Mouse (Mus musculus) forebrain, embryonic 13.5 days (tissue): ENCODE measurements around the gene Aoc2. TPM values are rescaled to one million over a fixed set of nuclear protein-coding genes. Genes with fewer than 3 reads are reported as not detected.

Experiments used
- ATAC-seq: fragments of 200-750 bp; cut with Nextera tagmentation; 2 replicates; pipeline ENCODE4 v1.8.0; 2017
- H3K27ac ChIP-seq: fragments of 300-500 bp; sonication (generic); 2 replicates; pipeline ENCODE4 v1.5.1; 2015; ENCODE audit warnings: inconsistent platforms, mild to moderate bottlenecking, moderate library complexity
- H3K27me3 ChIP-seq: fragments of 300-500 bp; sonication (generic); 2 replicates; pipeline ENCODE4 v1.6.1; 2015; ENCODE audit warnings: mild to moderate bottlenecking, inconsistent platforms
- H3K36me3 ChIP-seq: fragments of 300-500 bp; sonication (generic); 2 replicates; pipeline ENCODE4 v1.6.1; 2015; ENCODE audit warnings: mild to moderate bottlenecking, inconsistent platforms; ENCODE audit not compliant: poor library complexity, severe bottlenecking
- H3K4me1 ChIP-seq: fragments of 300-500 bp; sonication (generic); 2 replicates; pipeline ENCODE4 v1.6.1; 2015; ENCODE audit warnings: inconsistent platforms
- H3K4me2 ChIP-seq: fragments of 300-500 bp; sonication (generic); 2 replicates; pipeline ENCODE4 v1.6.1; 2015; ENCODE audit warnings: inconsistent platforms, mild to moderate bottlenecking, moderate library complexity
- H3K4me3 ChIP-seq: fragments of 300-500 bp; sonication (generic); 2 replicates; pipeline ENCODE4 v1.5.1; 2015; ENCODE audit warnings: mild to moderate bottlenecking, inconsistent platforms
- H3K9ac ChIP-seq: fragments of 300-500 bp; sonication (generic); 2 replicates; pipeline ENCODE4 v1.6.1; 2015; ENCODE audit warnings: mild to moderate bottlenecking, inconsistent platforms
- H3K9me3 ChIP-seq: fragments of 300-500 bp; sonication (generic); replicated peaks from 2 replicates; pipeline ENCODE4 v1.6.1; 2016; ENCODE audit warnings: inconsistent platforms
- WGBS: fragments of 180-500 bp; shearing (Covaris S2); methylation state at CpG from one replicate; pipeline ENCODE4 v1.1.7; 2015; 5-methylcytosine and 5-hydroxymethylcytosine counted together
- polyA plus RNA-seq: library from polyadenylated mRNA; unstranded; fragments of >200 nt; fragmentation: Nextera tagmentation; extraction: Ambion mirVana; gene quantifications from 2 replicates; pipeline ENCODE4 v1.2.1, GENCODE M21; 2015

The Aoc2 gene
- polyA plus RNA-seq, 1 experiment from 2014 or later, result 1.7 TPM

DNA sequence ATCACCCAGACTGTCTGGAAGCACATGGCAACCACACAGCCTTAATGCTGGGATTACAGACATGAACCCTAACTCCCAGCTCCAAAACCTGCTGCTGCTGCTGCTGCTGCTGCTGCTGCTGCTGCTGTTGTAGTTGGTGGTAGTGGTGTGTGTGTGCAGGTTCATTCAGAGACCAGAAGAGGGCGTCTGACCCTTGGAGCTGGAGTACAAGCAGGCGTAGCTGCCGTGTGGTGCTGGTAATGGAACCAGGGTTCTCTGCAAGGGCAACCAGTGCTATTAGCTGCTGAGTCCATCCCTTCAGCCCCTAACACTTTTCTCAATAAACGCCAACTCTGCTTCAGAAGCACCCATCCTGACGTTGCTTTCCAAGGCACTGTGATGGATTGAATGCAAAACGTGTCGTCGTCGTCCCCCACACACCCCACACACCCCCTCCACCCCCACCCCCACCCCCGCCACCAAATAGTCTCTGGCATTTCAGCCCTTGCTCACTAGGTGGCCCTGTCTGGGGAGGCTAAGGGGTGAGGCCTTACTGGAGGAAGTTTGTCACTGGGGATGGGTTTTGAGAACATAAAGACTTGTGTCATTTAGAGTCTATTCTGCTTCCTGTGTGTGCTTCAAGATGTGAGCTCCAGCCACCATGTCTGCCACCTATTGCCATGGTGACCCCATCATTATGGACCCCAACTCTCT, 22.4 kb downstream of the Aoc2 start:
- H3K4me3 ChIP-seq, result no peak overlapping the region
- 74% methylated on average over 10 of the region's 10 CpGs for WGBS
- no peaks in the 10 kb centered on the region for H3K27me3 ChIP-seq
- no peak overlapping the region for H3K4me2 ChIP-seq
- H3K36me3 ChIP-seq, result no peaks in the 10 kb centered on the region
- no peak overlapping the region for H3K27ac ChIP-seq
- H3K4me1 ChIP-seq, result no peaks in the 10 kb centered on the region
- H3K9ac ChIP-seq, result no peak overlapping the region
- no peaks in the 10 kb centered on the region for H3K9me3 ChIP-seq
- ATAC-seq, result no peak

DNA sequence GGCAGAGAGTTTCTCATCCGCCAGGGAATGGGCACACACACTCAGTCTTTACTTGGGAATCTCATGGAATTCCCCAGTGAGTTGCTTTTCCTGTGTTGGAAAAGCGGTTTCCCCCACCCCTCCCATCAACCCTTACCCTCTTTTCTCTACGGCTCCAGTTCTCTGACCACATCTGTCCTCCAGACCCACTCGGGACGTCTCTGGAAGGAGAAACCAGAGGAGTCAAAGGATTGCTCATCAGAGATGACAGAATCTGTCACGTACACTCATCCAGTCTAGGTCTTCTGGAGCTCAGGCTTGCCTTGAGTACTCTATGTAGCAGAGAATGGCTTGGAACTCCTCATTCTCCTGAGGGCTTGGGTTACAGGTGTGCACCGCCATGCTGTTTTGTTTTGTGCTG, 23.9 kb downstream of the Aoc2 start:
- Histone ChIP-seq H3K27me3 (no peaks in the 10 kb centered on the region), H3K36me3 (no peaks in the 10 kb centered on the region), H3K4me2 (no peak overlapping the region), H3K4me3 (no peak overlapping the region), H3K9me3 (no peaks in the 10 kb centered on the region), H3K4me1 (no peaks in the 10 kb centered on the region), H3K27ac (no peak overlapping the region), H3K9ac (no peak overlapping the region)
- ATAC-seq, result no peak
- 78% methylated on average over 7 of the region's 7 CpGs for WGBS

DNA sequence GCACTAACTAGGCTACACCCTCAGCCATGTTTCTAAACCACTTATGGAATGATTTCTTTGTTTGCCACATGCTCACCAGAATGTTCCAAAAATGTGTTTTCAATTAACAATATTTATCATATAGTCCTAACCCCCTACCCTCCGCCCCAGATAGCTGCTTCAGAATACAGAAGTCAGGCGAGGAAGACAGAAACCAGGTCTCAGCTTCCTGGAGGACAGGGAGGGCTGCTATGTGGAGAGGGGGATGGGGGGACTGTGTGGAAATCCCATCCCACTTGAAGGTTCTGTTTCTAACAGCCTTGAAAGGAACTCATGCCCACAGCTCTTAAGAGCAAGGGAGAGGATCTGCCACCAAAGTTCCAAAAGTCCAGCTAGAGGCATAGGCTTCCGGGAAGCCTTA, 24.4 kb downstream of the Aoc2 start:
- Histone ChIP-seq H3K9ac (no peak overlapping the region), H3K36me3 (no peaks in the 10 kb centered on the region), H3K4me2 (no peak overlapping the region), H3K9me3 (no peaks in the 10 kb centered on the region), H3K4me3 (no peak overlapping the region), H3K27ac (no peak overlapping the region), H3K4me1 (no peaks in the 10 kb centered on the region), H3K27me3 (no peaks in the 10 kb centered on the region)
- WGBS, result 82% methylated on average over 3 of the region's 3 CpGs
- ATAC-seq, result no peak

DNA sequence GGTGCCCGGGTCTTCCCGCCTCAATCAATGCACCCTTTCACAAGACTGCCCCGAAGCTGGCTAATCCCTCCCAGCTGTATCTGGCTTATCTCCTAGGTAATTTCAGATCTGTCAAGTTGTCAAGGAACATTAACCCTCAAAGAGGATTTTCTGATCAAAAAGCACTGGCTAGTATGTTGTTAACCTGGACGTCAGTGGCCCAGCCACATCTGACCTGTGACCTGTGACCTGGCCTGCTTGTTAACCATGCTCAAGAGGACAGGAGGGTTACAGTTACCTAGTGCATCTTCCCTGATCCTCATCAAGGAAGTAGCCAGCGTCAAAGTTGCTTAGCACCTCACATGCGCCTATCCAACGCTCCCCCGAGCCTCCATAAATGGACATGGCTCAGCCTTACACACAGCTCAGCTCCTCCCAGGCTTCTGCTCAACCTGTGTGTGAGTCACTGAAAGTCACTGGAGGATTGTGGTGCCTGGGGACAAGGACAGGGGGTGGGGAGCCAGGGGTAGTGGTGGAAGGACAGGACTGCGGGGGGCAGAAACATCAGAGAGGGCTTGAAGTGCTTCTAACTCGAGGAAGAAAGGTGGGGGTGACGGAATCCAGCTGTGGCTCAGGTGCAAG, 26.3 kb downstream of the Aoc2 start:
- H3K9ac ChIP-seq, result no peak overlapping the region
- no peaks in the 10 kb centered on the region for H3K27me3 ChIP-seq
- H3K4me2 ChIP-seq, result no peak overlapping the region
- H3K36me3 ChIP-seq, result no peaks in the 10 kb centered on the region
- H3K4me1 ChIP-seq, result no peaks in the 10 kb centered on the region
- no peak overlapping the region for H3K27ac ChIP-seq
- ATAC-seq, result no peak
- H3K9me3 ChIP-seq, result no peaks in the 10 kb centered on the region
- WGBS, result 67% methylated on average over 11 of the region's 11 CpGs
- H3K4me3 ChIP-seq, result no peak overlapping the region

DNA sequence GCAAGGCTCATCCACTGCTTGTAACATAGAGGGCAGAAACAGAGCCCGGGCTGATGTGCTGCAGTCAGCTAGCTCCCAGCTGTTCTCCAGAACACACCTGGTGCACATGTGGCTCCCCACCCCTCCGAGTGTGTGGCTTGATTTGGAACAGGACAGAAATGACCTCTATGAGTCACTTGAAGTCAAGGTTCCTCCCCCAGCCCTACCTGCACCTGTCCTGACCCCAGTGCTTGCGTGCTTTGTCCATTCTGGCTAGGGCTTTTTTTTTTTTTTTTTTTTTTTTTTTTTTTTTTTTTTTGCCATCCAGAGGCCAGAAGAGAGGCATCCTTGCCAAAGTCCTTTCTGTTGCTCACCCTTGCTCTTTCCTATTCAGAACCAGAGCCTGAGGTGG, 26.9 kb downstream of the Aoc2 start:
- Histone ChIP-seq H3K9me3 (no peaks in the 10 kb centered on the region), H3K27me3 (no peaks in the 10 kb centered on the region), H3K9ac (no peak overlapping the region), H3K4me3 (no peak overlapping the region), H3K4me2 (no peak overlapping the region), H3K27ac (no peak overlapping the region), H3K36me3 (no peaks in the 10 kb centered on the region), H3K4me1 (no peaks in the 10 kb centered on the region)
- 75% methylated on average over 3 of the region's 3 CpGs for WGBS
- ATAC-seq, result no peak

DNA sequence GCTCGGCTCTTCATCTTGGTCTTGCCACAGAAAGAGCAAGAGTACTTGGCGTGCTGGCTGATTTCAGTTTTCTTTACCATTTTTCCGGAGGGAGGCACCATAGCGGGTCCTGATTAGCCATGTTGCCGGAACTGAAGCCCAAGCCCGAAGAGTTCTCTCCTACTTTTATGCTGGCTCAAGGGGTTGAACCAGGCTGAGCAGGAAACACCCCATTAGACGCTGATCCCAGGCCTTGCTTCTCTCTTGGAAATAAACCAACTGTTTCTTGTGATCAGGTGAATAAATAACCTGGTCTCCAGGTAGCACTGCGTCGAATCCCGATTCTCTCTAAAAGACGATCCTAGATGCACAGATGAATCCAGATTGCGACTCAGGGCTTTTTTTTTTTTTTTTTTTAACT, 28.6 kb downstream of the Aoc2 start:
- ATAC-seq, result no peak
- WGBS, result 92% methylated on average over 12 of the region's 12 CpGs
- no peak overlapping the region for H3K9ac ChIP-seq
- no peaks in the 10 kb centered on the region for H3K9me3 ChIP-seq
- H3K4me2 ChIP-seq, result no peak overlapping the region
- H3K36me3 ChIP-seq, result no peaks in the 10 kb centered on the region
- H3K27me3 ChIP-seq, result no peaks in the 10 kb centered on the region
- no peak overlapping the region for H3K4me3 ChIP-seq
- H3K4me1 ChIP-seq, result no peaks in the 10 kb centered on the region
- no peak overlapping the region for H3K27ac ChIP-seq

DNA sequence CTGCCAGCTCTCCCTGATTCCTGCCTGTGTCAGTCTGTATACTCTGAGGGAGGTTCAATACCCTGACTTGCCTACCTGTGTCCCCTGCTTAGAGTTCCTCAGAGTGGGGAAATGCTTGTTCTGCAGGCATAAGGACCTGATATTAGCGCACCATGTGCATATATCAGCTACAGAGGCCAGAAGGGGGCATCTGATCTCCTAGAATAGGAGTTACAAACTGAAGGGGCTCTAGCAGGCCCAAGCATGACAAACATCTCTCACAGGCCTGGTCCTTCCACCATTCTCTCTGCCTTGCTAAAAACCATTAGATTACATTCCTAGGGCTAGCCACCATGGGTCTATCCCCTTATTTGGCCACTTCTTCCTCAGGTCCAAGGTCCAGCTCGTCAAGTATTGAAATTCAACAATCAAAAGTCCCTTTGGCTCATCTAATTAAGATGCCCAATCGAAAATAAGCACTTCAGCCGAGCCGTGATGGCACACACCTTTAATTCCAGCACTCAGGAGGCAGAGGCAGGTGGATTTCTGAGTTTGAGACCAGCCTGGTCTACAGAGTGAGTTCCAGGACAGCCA, 29.7 kb downstream of the Aoc2 start:
- Histone ChIP-seq H3K27ac (no peak overlapping the region), H3K4me1 (no peaks in the 10 kb centered on the region), H3K4me2 (no peak overlapping the region), H3K27me3 (no peaks in the 10 kb centered on the region), H3K4me3 (no peak overlapping the region), H3K9ac (no peak overlapping the region), H3K36me3 (no peaks in the 10 kb centered on the region), H3K9me3 (no peaks in the 10 kb centered on the region)
- no peak for ATAC-seq
- 76% methylated on average over 5 of the region's 5 CpGs for WGBS

DNA sequence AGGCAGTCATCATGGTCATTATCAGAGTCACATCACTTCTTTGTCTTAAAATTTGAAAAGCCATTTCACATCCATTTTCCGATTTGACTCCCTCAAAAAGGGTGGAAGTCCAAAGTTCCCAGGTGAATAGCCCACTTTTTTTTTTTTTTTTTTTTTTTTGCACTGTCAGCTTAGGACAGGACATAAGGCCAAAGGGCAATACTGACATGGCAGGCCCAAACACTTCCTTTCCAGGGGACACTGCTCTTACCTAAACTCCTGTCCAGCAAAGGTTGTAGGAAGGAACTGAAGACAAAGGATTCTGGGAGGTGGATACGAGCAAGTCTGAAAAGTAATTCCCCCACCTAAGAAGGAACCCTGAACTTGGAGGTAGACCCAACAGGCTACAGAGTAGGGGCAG, 31.1 kb downstream of the Aoc2 start:
- Histone ChIP-seq H3K9ac (no peak overlapping the region), H3K4me2 (no peak overlapping the region), H3K27ac (no peak overlapping the region), H3K36me3 (no peaks in the 10 kb centered on the region), H3K4me3 (no peak overlapping the region), H3K4me1 (no peaks in the 10 kb centered on the region), H3K9me3 (no peaks in the 10 kb centered on the region), H3K27me3 (no peaks in the 10 kb centered on the region)
- ATAC-seq, result no peak
- 84% methylated on average over 2 of the region's 2 CpGs for WGBS

DNA sequence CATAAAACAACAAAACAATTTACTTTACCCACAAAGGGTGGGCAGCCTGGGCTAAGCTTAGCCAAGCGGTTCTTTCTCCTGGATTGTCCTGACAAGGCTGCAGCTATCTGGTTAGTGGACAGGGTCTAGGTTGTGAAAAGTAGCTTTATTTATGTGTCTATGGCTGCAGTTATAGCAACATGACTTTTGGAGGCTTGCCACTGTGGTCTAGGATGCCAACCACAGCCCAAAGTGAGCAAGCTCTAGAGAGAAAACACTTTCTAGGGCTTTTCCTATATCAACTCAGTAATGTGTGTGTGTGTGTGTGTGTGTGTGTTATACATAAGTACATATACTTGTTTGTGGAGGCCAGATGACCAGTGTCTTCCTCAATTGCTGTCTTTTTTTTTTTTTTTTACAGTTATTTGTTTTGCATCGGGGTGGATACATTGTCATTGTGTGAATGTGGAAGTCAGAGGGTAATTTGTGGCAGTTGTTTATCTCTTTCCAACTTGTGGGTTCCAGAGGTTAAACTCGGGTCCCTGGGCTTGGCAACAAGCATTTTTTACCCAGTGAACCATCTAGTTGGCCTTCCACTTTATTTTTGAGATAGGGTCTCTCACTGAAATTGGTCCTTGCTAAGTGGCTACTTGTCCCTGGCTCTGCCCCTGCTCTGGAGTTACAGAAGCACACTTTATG, 32.8 kb downstream of the Aoc2 start:
- no peak overlapping the region for H3K9ac ChIP-seq
- no peaks in the 10 kb centered on the region for H3K9me3 ChIP-seq
- no peak overlapping the region for H3K4me2 ChIP-seq
- H3K27ac ChIP-seq, result no peak overlapping the region
- 79% methylated on average over 3 of the region's 3 CpGs for WGBS
- no peaks in the 10 kb centered on the region for H3K36me3 ChIP-seq
- no peaks in the 10 kb centered on the region for H3K27me3 ChIP-seq
- no peaks in the 10 kb centered on the region for H3K4me1 ChIP-seq
- no peak for ATAC-seq
- no peak overlapping the region for H3K4me3 ChIP-seq

DNA sequence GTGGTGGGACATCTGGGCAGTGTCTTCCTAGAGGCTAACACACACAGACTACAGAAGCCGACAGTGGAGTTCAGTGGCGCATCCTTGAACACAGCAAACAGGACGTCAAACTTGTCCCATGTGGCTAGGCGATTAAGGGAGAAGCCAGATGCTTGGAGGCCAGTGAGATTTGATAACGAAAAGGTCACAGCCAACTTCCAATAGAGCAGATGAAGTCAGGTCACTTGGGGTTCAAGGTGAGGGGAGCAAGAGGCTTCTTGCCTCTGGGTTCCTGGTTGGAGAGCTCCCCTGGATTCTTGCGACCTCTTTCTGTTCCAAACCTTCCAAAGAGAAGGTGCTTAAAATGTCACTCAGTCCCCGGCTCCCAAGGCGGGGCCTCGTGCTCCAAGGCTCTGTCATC, 34.9 kb downstream of the Aoc2 start:
- Histone ChIP-seq H3K27me3 (no peaks in the 10 kb centered on the region), H3K9me3 (no peaks in the 10 kb centered on the region), H3K27ac (no peak overlapping the region), H3K4me1 (no peaks in the 10 kb centered on the region), H3K36me3 (no peaks in the 10 kb centered on the region), H3K4me2 (no peak overlapping the region), H3K9ac (no peak overlapping the region), H3K4me3 (no peak overlapping the region)
- WGBS, result 77% methylated on average over 9 of the region's 9 CpGs
- no peak for ATAC-seq

DNA sequence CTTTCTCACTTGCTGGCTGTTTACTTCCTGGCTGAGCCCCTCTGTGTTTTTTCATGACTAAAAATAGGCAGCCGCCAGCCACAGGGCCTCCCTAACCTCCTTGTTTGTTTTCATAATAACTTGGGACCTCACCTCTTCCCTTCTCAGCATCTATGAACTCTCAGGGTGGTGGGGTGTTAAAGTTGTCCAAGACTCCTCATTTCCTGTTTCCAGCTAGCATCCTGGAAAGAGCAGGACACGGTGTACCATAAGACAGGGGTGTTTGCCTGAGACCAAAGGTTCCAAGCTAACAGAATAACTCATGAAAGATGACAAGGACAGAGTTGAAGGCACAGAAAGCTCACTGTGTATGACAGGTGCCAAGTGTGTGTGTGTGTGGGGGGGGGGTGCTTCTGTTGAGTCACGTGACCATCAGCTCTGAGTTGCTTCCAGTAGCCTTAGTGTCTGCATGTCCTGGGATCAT, 35.8 kb downstream of the Aoc2 start:
- Histone ChIP-seq H3K4me3 (no peak overlapping the region), H3K27me3 (no peaks in the 10 kb centered on the region), H3K4me1 (no peaks in the 10 kb centered on the region), H3K36me3 (no peaks in the 10 kb centered on the region), H3K9ac (no peak overlapping the region), H3K9me3 (no peaks in the 10 kb centered on the region), H3K4me2 (no peak overlapping the region), H3K27ac (no peak overlapping the region)
- no peak for ATAC-seq
- 71% methylated on average over 3 of the region's 3 CpGs for WGBS

DNA sequence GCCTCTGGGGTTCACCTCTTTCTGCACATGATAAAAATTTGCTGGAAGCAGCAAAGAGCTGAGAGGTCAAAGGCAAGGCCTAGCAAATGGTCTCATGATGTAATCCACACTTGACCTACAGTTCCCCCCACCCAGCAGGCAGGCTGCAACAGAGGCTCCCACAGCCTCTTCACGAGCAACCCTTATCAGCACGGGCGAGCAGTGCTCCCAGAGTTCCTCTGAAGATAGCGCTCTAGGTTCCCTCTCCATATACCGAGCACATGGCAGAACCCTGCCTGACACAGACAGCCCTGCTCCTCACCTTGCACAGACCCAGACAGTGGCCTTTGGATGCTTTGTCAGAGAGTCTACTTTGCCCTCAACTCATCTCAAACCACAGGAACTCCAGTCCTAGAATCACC, 39.7 kb downstream of the Aoc2 start:
- Histone ChIP-seq H3K9ac (no peak overlapping the region), H3K27ac (no peak overlapping the region), H3K4me1 (no peaks in the 10 kb centered on the region), H3K36me3 (no peaks in the 10 kb centered on the region), H3K4me2 (no peak overlapping the region), H3K9me3 (no peaks in the 10 kb centered on the region), H3K4me3 (no peak overlapping the region), H3K27me3 (no peaks in the 10 kb centered on the region)
- ATAC-seq, result no peak
- 85% methylated on average over 5 of the region's 5 CpGs for WGBS
